In the genomic region with DNA sequence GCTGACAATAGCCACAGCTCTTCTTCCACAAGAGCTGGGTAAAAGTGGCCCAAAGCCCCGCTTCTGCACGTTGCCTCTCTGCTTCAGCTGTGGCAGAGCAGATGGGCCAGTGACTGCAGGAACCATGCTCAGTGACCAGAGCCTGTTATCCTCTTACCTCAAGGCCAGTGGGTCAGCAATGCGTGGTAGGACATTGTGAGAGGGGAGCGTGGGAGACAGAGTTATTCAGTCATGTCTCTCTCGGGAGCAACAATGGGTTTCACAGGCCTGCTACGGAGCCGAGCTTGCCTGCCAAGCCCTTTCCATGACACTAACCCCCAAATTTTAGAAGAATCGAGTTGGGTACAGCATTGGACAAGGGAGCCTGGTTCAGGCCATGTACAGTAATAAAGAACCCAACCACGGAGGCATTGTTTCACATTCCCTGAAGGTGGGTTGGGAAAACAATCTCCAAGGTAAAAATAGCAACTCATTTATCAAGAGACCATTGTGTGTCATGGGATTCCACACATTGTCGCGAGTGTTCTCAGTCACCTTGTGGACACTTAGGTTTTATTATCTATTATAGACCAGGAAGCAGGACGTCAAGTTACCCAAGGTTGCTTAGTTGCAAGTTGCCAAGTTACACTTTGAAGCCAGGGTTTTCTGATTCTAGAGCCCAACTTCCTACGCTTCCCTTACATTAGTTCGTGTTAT, we compare ENCODE assay signal across 20 mouse cellular contexts. TPM values are rescaled to one million over a fixed set of nuclear protein-coding genes. Genes with fewer than 3 reads are reported as not detected.
"Had no signal": no experiment of that assay in that cellular context is flagged by ENCODE, and none has a peak within 500 bp of the region (broad histone marks: within the 10 kb centered on the region; RNA-seq: fewer than 3 reads in every experiment).

No protein-coding gene starts in this region.

- H3K27me3 ChIP-seq: limb, embryonic 13.5 days; midbrain, embryonic 12.5 days; neural tube, embryonic 13.5 days had no signal

- H3K27ac ChIP-seq: limb, embryonic 13.5 days; liver, embryonic 14.5 days; midbrain, embryonic 12.5 days; neural tube, embryonic 13.5 days had no signal

- H3K4me2 ChIP-seq: limb, embryonic 13.5 days; midbrain, embryonic 12.5 days; neural tube, embryonic 13.5 days had no signal

- H3K4me3 ChIP-seq: limb, embryonic 13.5 days; midbrain, embryonic 12.5 days; neural tube, embryonic 13.5 days had no signal

- DNase-seq: left cerebral cortex, postnatal 4 days; lung, adult 18-20 months; right cerebral cortex, postnatal 4 days; spleen, adult 18-20 months; thymus, postnatal 36 days had no signal

- H3K9me3 ChIP-seq: limb, embryonic 13.5 days; midbrain, embryonic 12.5 days; neural tube, embryonic 13.5 days had no signal

- H3K9ac ChIP-seq: limb, embryonic 13.5 days; liver, embryonic 14.5 days; midbrain, embryonic 12.5 days; neural tube, embryonic 13.5 days had no signal

- H3K36me3 ChIP-seq: limb, embryonic 13.5 days; midbrain, embryonic 12.5 days; neural tube, embryonic 13.5 days had no signal

- ATAC-seq: midbrain, embryonic 16.5 days had no signal

RNA-seq across cellular contexts. Expression of gene Cldn24, which starts 11.8 kb away (rescaled TPM):
- total RNA-seq: layer of hippocampus, adult 8-10 months; layer of hippocampus, postnatal 14 days; left cerebral cortex, adult 18-20 months; left cerebral cortex, postnatal 10 days; left cerebral cortex, postnatal 4 days; liver, adult 2 months; megakaryocyte-erythroid progenitor cell, adult 5-6 weeks had no signal
- polyA plus RNA-seq: large intestine, adult 2 months; limb, embryonic 13.5 days; liver, adult 2 months; liver, embryonic 14.5 days; lung, embryonic 16.5 days; midbrain, embryonic 12.5 days; midbrain, embryonic 16.5 days; neural tube, embryonic 13.5 days; stomach, embryonic 14.5 days; thymus, postnatal 0 days had no signal

RNA-seq across cellular contexts. Expression of gene Cldn22, which starts 14.2 kb away (rescaled TPM):
- total RNA-seq: left cerebral cortex, postnatal 4 days; liver, adult 2 months; megakaryocyte-erythroid progenitor cell, adult 5-6 weeks had no signal
- polyA plus RNA-seq: limb, embryonic 13.5 days; liver, adult 2 months; liver, embryonic 14.5 days; lung, embryonic 16.5 days; midbrain, embryonic 12.5 days; midbrain, embryonic 16.5 days; neural tube, embryonic 13.5 days; stomach, embryonic 14.5 days; thymus, postnatal 0 days had no signal
